Mouse (Mus musculus) natural killer cell, adult 2 months (primary cell): ENCODE measurements around the gene Svop.
A peak's percentile ranks its signal among the peaks of the same experiment; 100 is the strongest.

ENCODE experiments used
- DNase-seq, 2 experiments: peaks; one replicate each; pipeline ENCODE4 v3.0.0; 2022; ENCODE audit warnings: low spot score in 2 of 2

The Svop gene

DNA sequence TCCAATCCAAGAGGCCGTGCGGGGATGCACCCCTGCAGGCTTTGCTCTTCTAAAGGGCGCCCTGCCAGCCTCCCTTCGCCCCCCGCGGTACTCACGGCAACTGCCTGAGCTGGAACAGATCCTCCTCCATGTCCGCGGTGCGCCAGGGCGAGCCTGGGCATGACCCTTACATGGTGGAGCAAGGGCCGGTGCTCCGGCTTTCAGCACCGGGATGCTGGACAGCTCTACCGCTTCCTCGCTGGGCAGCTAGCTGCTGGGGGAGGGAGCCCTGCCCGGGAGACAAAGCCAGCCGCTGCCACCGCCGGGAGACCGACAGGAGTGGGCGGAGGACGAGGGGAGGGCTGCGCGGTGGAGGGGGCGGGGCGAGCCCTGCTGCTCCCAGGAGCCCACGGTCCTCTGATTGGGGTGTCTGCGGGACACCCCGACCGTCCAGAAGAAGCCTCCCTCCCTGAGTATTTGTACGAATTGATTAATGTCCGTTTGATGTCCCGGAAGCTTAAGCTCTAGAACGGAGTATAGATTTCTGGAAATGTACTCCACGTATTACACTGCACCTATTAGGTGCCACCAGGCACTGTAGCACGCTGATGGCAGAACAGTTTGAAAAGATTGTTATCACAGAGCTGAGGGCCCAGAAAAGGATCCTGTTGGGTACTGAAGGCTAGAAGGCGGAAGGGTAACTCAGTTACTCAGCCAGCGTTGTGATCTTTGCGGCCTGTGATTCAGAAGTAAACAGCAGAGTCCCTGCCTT is at the start of gene Svop:
Gene Svop (minus strand): TSS at position 514 of the 751 bp plus-strand sequence.
- peak; percentile 18 for DNase-seq

GRCm38 (mm10) chr5:114139175-114139574 is 47.8 kb upstream of the Svop start:
- DNase-seq, result no peak

GRCm38 (mm10) chr5:114138277-114139164 is 47.2 kb upstream of the Svop start:
- DNase-seq, result no peak

- no peak for DNase-seq
Measured at GRCm38 (mm10) chr5:114137481-114138276, 46.3 kb upstream of the Svop start.

GRCm38 (mm10) chr5:114135516-114135915 is 44.1 kb upstream of the Svop start:
- DNase-seq, result peak in 1 of 2 experiments; percentile 20

DNA sequence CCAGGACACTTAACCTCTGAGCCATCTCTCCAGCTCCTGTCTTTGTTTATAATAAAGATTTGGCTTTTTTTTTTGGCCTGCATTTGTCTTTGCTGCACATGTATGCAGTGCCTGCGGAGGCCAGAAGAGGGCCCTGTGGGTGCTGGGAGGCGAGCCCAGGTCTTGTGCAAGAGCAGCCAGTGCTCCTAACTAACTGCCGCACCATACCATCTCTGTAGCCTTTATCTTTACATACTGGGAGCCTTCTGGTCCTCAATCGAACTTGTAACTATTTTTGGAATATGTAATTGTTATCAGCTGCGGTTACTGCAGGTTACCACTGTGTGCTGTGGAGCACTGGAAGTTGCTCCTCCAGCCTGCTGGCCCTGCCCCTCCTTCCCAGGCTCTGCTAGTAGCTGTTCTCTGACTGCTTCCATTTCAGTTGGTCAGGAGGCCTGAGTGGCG is 42.7 kb upstream of the Svop start:
- peak in 1 of 2 experiments; percentile 17 for DNase-seq

- DNase-seq, result no peak
Measured at GRCm38 (mm10) chr5:114132841-114133240, 41.5 kb upstream of the Svop start.

GRCm38 (mm10) chr5:114131521-114131840 is 40.1 kb upstream of the Svop start:
- peak; percentile 66 to 77 for DNase-seq

DNA sequence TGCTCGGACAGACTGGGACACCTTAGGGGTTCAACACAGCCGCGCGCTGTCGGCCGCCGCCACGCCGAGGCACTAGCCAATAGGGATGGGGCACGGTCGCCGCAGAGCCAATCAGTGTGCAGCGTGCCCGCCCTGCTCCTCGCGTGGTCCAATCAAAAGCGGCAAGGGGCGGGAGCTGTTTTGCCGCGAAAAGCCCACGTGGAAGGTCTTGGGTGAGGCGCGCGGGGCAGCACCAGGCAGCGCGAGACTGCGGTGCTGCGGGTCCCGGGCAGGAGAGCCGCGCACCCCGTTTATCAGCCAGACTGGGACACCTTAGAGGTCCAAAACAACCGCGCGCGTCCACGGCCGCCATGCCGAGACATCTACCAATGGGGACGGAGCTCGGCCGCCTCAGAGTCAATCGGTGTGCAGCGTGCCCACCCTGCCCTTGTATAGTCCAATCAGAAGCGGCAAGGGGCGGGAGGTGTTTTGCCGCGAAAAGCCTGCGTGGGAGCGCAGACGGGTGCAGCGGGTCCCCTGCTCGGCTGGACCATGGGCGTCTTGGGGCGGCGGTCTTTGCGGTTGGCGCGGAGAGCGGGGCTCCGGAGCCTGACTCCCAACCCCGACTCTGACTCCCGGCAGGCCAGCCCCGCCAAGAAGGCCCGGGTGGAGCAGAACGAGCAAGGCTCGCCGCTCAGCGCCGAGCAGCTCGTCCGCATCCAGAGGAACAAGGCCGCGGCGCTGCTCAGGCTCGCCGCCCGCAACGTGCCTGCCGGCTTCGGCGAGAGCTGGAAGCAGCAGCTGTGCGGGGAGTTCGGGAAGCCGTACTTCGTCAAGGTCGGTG is 39.5 kb upstream of the Svop start:
- DNase-seq, result peak; percentile 90 to 92

DNA sequence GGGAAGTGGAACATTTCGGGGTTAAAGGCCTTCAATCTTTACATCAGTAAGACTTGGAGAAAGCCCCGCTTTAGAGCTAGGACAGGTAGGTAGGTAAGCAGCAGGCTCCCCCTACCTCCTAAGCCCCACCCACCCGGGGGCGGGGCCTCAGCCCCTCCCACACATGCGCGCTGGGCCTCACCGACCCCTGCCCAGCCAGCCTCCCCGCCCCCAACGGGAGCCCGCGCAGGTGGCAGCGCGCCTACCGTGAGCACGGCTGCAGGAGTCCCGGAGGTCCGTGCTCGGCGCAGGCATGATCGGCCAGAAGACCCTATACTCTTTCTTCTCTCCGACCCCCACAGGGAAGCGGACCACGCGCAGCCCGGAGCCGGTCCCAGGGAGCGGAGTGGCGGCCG is 38.8 kb upstream of the Svop start, which contains the start of gene Ung:
Gene Ung (plus strand): TSS at position 176 of the 395 bp plus-strand sequence.
- DNase-seq, result peak; percentile 19 to 73

- DNase-seq, result no peak
Measured at GRCm38 (mm10) chr5:114129550-114130210, 38.3 kb upstream of the Svop start.

DNA sequence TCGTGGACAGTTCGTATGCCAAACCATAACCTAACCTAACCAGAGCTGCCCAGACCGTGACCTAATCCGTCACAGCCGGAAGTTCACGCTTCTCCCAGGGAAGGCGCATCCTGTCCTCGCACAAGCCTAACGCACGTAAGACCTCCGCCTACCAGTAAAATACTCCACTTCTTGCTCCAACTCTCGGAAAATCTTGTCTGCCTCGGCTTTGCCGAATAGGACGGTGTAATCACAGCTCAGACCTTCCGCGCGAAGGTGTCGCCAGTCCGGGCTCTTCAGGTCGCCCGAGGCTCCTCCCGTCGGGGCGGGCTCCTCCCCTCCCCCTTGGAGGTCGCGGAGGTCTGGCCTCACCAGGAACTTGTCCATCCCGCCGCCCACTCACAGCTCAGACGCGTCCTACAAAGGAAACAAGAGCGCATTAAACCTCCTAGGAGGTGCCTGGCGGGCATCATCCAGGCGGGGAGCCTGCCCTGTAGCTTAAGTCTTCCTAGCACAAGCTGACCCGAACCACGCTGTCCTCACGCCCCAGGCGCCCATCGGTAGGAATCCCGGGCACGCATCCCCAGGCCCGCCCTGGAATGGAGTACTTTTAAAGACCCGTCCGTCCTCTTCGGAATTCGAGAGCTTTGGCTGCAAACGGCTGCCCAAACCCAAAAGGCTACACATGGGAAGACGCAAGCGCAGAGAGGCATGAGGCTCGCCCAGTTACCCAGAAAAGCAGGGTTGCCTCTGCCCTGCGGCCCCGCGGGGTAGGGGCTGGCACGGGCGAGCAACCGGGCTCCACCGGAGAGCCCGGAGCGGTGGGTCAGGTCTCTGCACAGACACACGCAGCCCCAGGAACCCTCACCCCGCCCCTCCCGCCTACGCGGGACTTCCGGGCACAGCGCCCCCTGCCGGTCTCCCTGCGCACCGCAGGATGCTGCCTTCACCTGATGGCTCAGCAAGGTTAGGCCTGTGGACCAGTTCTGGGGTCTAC is 36.3 kb upstream of the Svop start, which contains the start of gene Alkbh2:
Gene Alkbh2 (minus strand): TSS at position 845 of the 976 bp plus-strand sequence.
- peak; percentile 83 to 87 for DNase-seq

- DNase-seq, result no peak
Measured at GRCm38 (mm10) chr5:114126499-114127244, 35.3 kb upstream of the Svop start.

GRCm38 (mm10) chr5:114126008-114126407 is 34.6 kb upstream of the Svop start:
- no peak for DNase-seq

- no peak for DNase-seq
Measured at GRCm38 (mm10) chr5:114119806-114120205, 28.4 kb upstream of the Svop start.

DNA sequence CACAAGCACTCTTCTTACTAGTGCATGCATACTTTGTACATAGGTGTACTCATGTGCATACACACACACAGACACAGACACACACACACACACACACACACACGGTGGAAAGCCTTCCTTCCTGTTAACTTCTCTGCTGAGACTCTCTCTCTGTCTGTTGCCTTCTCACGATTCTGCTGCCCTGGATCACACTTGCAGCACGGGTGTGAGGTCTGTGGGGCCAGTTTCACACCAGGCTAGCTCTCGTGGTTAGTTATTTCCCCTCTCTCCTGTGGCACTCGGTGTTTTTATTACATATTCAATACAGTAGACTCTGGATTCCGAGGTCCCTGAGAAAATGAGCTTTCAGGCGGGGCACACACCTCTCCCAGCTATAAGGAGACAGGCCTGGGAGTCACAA is 25.2 kb upstream of the Svop start:
- peak; percentile 69 to 87 for DNase-seq

DNA sequence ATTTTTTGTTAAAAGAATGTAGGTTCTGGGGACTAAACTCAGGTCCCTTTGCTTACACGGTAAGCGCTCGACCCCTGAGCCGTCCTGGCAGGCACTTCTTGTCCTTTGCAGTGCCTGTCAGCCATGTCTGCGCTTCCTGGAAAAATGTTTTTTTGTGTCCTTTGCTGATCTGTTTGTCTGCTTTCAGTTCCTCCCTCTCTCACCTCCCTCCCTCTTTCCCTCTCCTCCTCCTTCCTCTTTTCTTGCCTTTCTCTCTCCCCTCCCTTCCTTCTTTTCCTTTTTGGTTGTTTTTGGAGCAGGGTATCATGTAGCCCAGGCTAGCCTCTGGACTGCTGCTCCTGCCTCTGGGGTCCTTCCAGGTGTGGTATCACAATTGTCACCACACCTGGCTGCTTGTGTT is 23.7 kb upstream of the Svop start:
- no peak for DNase-seq

DNA sequence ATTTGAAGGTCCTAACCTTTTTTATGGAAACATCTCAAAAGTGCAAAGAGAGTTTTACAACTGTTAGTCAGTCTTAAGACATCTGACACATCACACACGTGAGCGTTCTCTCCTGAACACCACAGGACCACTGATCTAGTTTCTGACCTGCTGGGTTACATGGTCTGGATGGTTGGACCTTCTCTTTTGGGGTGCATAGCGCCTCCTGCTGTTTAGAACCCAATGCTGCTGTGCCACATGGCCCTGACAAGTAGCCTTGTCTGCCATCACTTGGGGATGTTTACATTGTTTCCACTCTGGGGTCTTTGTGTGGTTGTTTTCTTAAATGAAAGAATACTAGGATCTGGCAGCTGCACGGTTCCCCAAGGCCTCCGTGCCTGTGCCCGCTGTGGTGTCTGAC is 22.0 kb upstream of the Svop start:
- DNase-seq, result no peak
